ENCODE assay signal across 21 mouse cellular contexts in the genomic region with DNA sequence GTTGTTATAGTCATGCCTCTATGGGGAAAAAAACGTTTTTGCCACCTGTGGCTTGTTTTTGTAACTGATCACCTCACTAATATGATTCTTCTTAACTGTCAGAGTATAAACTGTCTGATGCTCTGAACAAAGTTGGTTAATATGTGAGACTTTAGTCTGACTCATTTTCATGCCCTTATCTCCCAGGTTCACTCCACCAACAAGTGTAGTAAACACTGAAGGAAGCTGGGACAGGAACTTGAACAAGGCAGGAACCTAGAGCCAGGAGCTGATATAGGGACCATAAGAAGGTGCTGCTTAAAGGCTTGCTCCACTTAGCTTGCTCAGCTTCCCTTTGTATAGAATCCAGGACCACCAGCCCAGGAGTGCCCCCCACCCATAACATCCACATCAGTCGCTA.
A peak's percentile ranks its signal among the peaks of the same experiment; 100 is the strongest.
DNase-seq lines count a peak whose midpoint lies in the region; ATAC-seq and TF ChIP-seq lines count a peak whose summit lies in the region.
"Had no signal": no experiment of that assay in that cellular context is flagged by ENCODE, and none has a peak within 500 bp of the region (broad histone marks: within the 10 kb centered on the region; RNA-seq: fewer than 3 reads in every experiment).

No protein-coding gene starts in this region.

- ATAC-seq in liver, embryonic 13.5 days (ENCODE audit: low read depth): peak; percentile 53
- 0 out of 2 replicates have a peak, but pooled peaks have one; percentile 31 for ATAC-seq in megakaryocyte-erythroid progenitor cell, adult 5-6 weeks (replicated peaks; ENCODE audit: low FRiP score, low TSS enrichment, poor library complexity, severe bottlenecking)
- ATAC-seq: forebrain, embryonic 13.5 days; inflammation-experienced regulatory T-cells, adult 6 months had no signal

- no peak for TF ChIP-seq POLR2A in spleen, adult 2 months (IDR thresholded peaks at IDR 0.05; ENCODE audit: low read depth, low read length)
- TF ChIP-seq POLR2A in bone marrow, adult 2 months (IDR thresholded peaks at IDR 0.05; ENCODE audit: borderline replicate concordance, control insufficient read depth, low read depth, low read length): no peak

- WGBS in spleen, adult 2 months: 57% methylated on average over 2 of the region's 2 CpGs
- WGBS in bone marrow, adult 2 months: 58% methylated on average over 2 of the region's 2 CpGs
- WGBS in liver, embryonic 13.5 days (ENCODE audit: insufficient replicate concordance): 47% methylated on average over 2 of the region's 2 CpGs

- peak overlapping the region; percentile 11; the same call in 1 of the 2 replicates for H3K4me2 ChIP-seq in liver, embryonic 13.5 days
- H3K4me2 ChIP-seq: forebrain, embryonic 13.5 days; hindbrain, embryonic 13.5 days; limb, embryonic 15.5 days had no signal

- H3K27me3 ChIP-seq in spleen, adult 2 months (ENCODE audit: control insufficient read depth, insufficient read depth, low read length): no peaks in the 10 kb centered on the region
- H3K27me3 ChIP-seq in liver, embryonic 13.5 days: no peaks in the 10 kb centered on the region
- H3K27me3 ChIP-seq: forebrain, embryonic 13.5 days; hindbrain, embryonic 13.5 days; limb, embryonic 15.5 days had no signal

- H3K36me3 ChIP-seq in spleen, adult 2 months (ENCODE audit: control insufficient read depth, insufficient read depth, low read length): no peaks in the 10 kb centered on the region
- H3K36me3 ChIP-seq in liver, embryonic 13.5 days: no peaks in the 10 kb centered on the region
- H3K36me3 ChIP-seq: hindbrain, embryonic 13.5 days; limb, embryonic 15.5 days had no signal

- TF ChIP-seq CTCF in spleen, adult 2 months (IDR thresholded peaks at IDR 0.05; ENCODE audit: extremely low read depth, insufficient read depth, insufficient read length, insufficient replicate concordance): no peak
- TF ChIP-seq CTCF in bone marrow, adult 2 months (IDR thresholded peaks at IDR 0.05; ENCODE audit: control insufficient read depth, insufficient read depth, low read length): no peak

- no peak overlapping the region for H3K9ac ChIP-seq in liver, embryonic 13.5 days
- H3K9ac ChIP-seq: forebrain, embryonic 13.5 days; hindbrain, embryonic 13.5 days; limb, embryonic 15.5 days had no signal

- H3K27ac ChIP-seq in spleen, adult 2 months (ENCODE audit: insufficient read depth, low read length): peak overlapping the region; percentile 88
- peak overlapping the region; percentile 56; the same call in 1 of the 2 replicates for H3K27ac ChIP-seq in bone marrow, adult 2 months (ENCODE audit: control insufficient read depth, insufficient read depth, low read depth, low read length, poor library complexity)
- H3K27ac ChIP-seq in liver, embryonic 13.5 days: peak overlapping the region; percentile 80
- H3K27ac ChIP-seq: forebrain, embryonic 13.5 days; hindbrain, embryonic 13.5 days; layer of hippocampus, adult 2 months; limb, embryonic 15.5 days had no signal

- H3K9me3 ChIP-seq in liver, embryonic 13.5 days (replicated peaks): no peaks in the 10 kb centered on the region
- H3K9me3 ChIP-seq: forebrain, embryonic 13.5 days; hindbrain, embryonic 13.5 days; limb, embryonic 15.5 days had no signal

- H3K4me3 ChIP-seq in spleen, adult 2 months (ENCODE audit: extremely low read depth, insufficient read depth, insufficient read length): no peak overlapping the region
- H3K4me3 ChIP-seq in bone marrow, adult 2 months (replicated peaks; ENCODE audit: control insufficient read depth, low read depth, low read length): no peak overlapping the region
- H3K4me3 ChIP-seq in liver, embryonic 13.5 days (replicated peaks): no peak overlapping the region
- H3K4me3 ChIP-seq: forebrain, embryonic 13.5 days; hindbrain, embryonic 13.5 days; layer of hippocampus, adult 2 months; limb, embryonic 15.5 days; myocyte had no signal

- peaks cover 32% of the 10 kb centered on the region for H3K4me1 ChIP-seq in spleen, adult 2 months (ENCODE audit: control insufficient read depth, insufficient read depth, insufficient read length)
- H3K4me1 ChIP-seq in bone marrow, adult 2 months (ENCODE audit: control insufficient read depth, insufficient read depth, low read length): peaks cover 5% of the 10 kb centered on the region; the same call in 1 of the 2 replicates
- peaks cover 61% of the 10 kb centered on the region for H3K4me1 ChIP-seq in liver, embryonic 13.5 days (replicated peaks)
- H3K4me1 ChIP-seq: hindbrain, embryonic 13.5 days; limb, embryonic 15.5 days had no signal

- no peak for DNase-seq in spleen, adult 2 months (ENCODE audit: low read depth in 1 of 2, low spot score in 2 of 2)
- DNase-seq in spleen, postnatal 36 days (ENCODE audit: low spot score in 2 of 2): no peak
- no peak for DNase-seq in liver, embryonic 13.5 days
- no peak for DNase-seq in adrenal gland, postnatal 4 days (ENCODE audit: low spot score in 2 of 2)
- no peak for DNase-seq in urinary bladder, postnatal 25 days (ENCODE audit: low spot score)
- DNase-seq in adrenal gland, adult 8-10 months: no peak
- DNase-seq: cerebellum, adult 11 months; cerebellum, postnatal 14 days; gastrocnemius, postnatal 14 days; heart, postnatal 14 days; kidney, adult 8-10 months; kidney, postnatal 14 days; midbrain, embryonic 14.5 days had no signal
